Mouse (Mus musculus) frontal cortex, postnatal 36 days (tissue): ENCODE results near the gene Cdc42ep1.
A peak's percentile ranks its signal among the peaks of the same experiment; 100 is the strongest.

Source experiments
- DNase-seq, 2 experiments: peaks; one replicate each; pipeline ENCODE4 v3.0.0; 2022; ENCODE audit warnings: low spot score in 2 of 2

Gene Cdc42ep1

DNA sequence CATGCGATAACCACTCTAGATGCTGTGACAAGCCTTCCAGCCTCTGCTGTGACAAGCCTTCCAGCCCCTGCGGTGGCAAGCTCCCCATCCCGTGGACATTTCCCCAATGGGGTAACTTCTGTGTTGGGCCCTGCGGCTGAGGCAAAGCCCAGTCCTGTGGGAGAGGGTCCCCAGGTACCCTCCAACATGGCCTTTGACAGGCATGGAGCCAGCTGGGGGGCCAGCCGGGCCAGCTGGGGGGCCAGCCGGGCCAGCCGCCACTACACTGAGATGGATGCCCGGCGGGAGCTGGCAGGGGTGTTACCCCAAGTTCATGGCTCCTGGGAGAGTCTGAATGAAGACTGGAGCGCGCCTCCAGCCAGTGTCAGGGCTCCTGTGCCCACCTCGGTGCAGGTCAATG, 7.1 kb downstream of the Cdc42ep1 start:
- DNase-seq = no peak

DNA sequence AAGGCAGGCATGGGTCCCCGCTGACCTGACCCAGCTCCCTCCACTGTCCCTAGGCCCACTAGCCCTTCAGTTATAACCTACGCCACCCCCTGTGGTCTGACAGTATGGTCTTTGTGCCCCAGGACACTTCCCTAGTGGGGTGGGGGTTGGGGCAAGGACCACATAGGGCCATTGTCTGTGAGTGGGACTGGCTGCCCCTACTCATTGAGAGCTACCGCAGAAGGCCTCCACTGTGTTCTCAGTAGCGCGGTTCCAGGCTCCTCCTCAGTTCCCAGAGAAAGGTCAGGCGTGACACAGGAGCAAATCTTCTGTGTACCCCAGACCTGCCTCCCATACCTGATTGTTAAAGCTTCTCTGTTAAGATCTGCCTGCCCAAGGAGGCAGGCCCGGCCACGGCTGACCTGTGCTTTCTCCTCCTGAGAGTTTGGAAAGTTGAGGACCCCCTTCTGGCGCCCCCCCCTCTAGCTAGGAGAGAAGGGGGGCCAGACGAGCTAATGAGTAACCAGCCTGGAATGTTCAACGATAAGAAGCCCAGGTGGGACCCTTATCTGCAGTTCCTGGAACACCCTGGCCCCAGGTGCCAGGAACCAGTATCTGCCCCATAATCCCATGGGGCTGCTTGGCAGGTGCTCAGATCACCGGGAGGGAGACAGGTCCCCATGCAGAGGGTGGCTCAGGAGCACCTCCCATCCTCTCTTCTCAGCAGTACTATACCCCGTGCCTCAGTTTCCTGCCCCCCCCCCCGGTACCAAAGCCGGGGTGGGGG, 7.8 kb downstream of the Cdc42ep1 start:
- no peak for DNase-seq

DNA sequence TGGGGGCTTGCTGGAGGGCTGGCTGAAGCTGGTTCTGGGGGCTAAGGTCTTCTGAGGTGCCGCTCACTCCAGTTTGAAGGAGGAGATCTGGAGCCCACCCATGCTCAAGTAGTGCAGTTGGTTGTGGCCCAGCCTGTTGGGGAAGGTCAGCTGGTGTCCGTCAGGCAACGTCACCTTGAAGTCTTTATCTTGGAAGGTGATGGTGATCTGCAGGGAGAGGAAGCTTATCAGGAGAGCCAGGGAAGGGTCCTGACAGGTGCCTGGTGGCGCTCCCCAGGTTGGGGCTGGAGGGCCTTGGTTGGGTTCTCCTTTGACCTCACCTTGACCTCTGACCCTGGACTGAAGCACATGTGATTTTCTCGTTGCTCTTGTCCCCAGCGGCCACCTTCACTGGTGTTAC, 8.5 kb downstream of the Cdc42ep1 start:
- no peak for DNase-seq

DNA sequence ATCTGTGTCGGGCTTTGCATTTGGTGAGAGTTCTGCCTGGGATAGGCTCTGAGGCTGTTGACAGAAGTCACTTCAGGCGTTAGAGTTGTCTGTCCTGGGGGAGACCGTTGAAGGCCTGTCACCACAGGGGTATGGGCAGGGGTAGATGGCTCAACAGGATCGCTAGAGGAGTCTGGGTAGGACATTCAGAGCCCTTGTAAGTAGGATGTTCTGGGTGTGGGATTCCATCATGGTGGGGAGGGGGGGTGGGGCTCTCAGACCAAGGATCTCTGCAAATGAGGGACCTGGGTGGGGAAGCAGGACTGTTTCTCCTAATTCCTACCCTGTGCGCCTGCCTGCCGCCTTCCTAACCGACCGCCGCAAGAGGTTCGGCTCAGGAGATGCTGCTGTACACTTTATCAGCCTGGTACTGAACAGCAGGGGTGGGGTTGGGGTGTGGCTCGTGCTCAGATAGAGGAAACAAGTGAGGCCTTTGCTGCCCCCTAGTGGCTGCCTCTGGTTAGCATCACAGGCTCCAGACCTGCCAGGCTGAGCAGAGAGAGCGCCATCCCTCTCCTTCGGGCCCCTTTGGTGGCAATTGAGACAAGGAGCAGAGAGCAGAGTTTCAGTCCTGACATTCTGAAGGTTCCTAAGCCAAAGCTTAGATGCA, 9.2 kb downstream of the Cdc42ep1 start:
- DNase-seq = peak; percentile 90 to 92

DNA sequence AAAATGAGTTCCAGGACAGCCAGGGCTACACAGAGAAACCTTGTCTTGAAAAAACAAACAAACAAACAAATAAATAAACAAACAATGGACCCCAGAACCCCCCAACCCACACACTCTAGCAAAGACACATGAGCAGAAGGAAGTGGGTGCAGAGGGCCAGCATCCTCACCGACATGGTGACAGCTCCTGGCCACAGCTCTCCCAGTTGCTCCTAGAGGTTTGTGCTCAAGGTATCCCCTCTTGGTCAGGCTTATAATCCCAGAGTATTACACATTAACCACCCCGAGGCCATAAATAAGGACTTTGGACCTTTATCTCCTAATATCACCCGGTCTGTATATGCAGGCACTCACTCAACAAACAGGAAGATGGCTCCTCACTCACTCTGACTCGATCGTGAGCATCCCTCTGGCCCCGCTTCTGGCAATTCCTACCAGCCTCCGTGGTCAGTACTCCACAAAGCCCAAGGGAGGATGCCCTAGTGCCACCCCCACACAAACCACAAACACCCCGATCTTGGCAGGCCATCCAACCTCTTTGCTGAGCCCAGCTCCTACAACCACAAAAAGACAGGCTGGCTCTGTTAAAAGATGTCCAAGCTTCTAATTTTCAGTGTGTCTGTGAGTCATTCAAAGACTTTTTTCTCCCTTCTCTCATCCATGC, 13.0 kb downstream of the Cdc42ep1 start, which contains the start of gene Lgals2:
Gene Lgals2 (minus strand): TSS at position 227 of the 663 bp plus-strand sequence.
- no peak for DNase-seq

DNA sequence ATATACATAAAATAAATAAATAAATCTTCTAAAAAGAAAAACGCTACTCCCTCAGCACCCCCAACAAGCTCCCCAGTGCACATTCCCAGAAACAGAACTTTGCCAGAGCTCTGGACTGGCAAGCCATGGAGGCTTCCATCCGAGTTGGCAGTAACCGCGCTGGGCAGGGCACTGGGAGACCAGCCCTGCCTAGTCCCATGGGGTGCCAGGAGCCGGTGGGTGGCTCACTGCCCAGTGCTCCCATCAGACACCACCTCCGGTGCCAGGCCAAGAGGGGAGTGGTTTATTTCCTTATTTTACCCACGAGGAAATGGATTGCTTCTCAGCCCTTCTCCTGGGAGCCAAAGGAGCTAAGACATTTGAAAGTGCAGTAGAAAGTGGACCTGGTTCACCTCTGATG, 14.6 kb downstream of the Cdc42ep1 start:
- DNase-seq = no peak

DNA sequence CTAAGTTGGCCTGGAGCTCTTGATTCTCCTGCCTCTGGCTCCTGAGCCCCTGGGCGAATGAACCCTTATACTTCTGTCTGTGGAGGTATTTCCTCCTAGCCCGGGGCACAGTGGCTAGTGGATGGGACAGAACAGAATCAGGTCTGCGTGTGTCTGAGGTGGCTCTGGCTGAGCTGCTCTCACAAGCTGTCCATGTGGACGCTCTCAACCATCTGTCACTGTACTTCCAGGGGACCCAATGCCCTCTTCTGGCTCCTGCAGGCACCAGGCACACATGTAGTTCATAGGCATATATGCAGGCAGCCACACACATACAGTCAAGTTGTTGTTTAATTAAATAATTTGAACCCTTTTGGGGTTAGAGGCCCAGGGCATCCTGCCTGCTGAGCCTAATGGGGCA, 16.9 kb downstream of the Cdc42ep1 start:
- no peak for DNase-seq

DNA sequence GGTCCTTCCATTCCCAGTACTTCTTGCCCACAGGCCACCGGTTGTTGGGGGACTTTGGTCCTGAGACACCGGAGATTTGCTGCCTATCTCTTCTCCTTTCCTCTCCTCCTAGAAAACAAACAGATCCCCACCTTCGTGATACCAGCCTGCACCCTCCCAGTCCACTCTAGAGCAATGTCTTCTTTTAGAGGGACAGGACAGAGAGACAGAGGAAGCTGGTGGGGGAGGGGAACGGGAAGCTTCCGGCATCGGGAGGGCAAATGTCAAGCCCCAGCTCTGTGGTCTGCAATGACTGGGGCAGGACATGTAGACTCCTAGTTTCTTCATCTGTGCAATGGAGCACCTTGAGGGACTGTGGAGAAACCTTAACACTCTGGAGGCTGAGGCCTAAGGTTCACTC, 17.3 kb downstream of the Cdc42ep1 start:
- no peak for DNase-seq

DNA sequence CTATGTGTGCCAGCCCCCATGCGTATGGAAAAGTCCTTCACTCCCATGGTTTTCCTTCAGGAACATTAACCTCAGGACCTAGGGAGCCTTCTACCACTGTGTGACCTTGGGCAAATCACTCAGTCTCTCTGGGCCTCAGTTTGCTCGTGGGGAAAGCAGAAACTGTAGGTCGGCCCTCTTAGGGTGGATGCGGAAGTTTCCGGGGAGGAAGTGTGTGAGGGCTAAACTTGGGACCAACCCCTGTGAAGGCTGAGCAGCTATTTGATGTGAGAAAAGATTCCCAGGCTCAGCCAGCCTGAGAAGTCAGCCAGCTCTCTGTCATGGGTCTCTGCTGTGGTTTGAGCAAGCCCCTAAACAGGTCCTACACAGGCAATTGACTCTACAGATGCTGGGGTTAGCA, 19.9 kb downstream of the Cdc42ep1 start:
- DNase-seq = no peak

DNA sequence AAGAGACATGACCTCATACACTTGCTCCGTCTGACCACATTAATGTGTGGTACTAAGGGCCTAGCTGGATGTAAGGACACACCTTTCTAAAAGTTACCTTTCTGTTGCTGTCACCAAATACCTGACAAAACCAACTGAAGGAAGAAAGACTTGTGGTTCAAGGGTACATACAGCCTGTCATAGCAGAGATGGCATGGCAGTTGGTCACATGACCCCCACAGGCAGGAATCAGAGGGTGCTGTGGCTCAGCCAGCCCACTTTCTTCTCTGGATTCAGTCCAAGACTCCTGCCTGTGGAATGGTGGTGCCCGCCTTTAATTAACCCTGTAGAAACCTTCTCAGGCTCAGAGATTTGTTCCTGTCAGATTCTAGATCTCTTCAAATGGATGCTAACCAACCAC, 20.7 kb downstream of the Cdc42ep1 start:
- no peak for DNase-seq

DNA sequence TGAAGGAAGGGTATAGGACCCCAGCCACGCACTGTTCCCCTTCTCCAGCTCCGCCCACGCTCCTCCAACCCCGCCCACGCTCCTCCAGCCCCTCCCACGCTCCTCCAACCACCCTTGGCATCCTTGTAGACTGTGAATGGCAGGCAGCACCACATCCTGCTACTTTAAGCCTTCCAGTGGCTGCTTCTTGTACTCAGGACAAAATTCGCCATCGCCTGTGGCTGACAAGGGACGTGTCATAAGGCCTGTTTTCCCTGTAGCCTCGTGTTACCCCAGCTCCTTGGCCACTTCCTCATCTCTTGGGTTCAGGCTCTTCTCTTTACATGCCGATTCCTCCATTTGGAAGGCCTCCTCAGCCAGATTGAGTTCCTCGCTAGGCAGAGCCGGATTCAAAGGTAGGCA, 21.4 kb downstream of the Cdc42ep1 start:
- no peak for DNase-seq

DNA sequence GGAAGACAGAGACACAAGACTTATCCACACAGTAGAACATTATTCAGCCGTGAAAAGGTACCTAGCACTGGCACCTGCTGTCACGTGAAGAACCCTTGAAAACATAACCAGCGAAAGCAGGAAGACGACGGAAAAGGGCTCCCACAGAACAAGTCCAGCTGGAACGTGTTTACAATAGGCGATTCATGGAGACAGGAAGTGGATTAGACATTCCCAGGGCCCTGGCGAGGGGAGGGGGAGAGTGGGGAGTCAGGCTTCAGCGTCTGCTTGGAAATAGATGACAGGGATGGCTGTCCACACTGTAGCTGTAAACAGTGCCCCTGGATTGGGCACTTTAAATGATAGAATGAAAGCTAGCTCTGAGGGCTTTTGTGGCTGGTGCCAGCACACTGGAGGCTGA, 26.0 kb downstream of the Cdc42ep1 start:
- no peak for DNase-seq

DNA sequence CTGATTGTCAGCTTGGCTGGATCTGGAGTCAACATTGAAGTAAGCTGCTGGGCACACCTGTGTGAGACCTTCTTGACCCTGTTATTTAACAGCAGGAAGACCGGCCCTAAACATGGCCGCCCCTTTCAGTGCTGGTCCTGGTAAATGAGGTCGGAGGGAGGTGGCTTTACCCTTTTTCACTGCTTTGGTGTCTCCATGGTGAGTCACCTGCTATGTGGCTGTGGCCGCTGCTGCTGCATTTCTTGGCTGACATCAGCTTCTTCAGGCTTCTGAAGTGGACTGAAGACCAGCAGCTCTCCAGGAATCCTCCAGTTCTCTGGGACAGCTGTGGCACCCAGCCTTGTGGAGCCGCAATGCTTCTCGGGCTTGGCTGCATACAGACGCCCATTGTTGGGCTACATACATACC, 26.4 kb downstream of the Cdc42ep1 start:
- no peak for DNase-seq

DNA sequence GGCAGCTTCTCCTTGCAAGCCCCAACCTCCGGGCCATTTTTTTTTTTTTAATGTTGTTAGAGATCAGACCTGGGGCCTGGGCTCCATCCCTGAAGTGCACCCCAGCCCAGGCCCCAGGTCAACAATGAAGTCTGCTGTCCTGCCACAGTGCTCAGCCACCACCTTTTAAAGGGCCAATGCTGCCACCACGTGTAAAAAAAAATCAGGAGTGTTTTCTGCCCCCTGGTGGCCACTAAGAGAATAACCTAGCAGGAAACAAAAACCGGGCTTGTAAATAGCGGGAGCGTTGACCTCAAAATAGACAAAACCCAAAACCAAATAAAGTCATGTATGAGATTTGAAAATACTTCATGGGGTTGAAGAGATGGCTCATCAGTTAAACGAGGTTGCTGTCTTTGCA, 27.4 kb downstream of the Cdc42ep1 start:
- DNase-seq = peak in 1 of 2 experiments; percentile 40

DNA sequence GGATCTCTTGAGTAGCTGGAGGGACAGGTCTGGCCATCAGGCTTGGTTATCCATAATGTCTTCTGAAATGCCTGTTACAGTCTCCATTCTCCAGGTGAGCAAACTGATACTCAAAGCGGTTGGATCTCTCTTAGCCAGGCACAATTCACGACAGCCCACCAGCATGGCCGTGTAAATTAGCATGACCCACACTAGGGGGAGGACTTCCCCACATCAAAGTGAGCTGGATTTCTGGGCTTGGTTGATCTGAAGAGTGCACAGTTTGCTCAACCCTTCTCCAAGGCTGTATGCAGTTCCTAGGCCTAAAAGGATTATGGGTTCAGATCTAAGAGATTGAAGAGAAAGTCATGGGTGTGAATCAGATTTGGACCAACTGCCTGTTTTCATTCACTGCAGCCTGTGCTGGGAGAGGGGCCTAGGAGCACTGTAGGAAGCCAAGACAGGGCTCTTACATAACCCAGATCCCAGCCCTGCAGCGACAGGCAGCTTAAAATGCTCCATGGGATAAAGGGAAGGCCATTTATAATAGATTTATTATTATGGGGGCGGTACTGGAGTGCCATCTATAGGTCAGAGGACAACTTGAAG, 29.7 kb downstream of the Cdc42ep1 start:
- DNase-seq = no peak

DNA sequence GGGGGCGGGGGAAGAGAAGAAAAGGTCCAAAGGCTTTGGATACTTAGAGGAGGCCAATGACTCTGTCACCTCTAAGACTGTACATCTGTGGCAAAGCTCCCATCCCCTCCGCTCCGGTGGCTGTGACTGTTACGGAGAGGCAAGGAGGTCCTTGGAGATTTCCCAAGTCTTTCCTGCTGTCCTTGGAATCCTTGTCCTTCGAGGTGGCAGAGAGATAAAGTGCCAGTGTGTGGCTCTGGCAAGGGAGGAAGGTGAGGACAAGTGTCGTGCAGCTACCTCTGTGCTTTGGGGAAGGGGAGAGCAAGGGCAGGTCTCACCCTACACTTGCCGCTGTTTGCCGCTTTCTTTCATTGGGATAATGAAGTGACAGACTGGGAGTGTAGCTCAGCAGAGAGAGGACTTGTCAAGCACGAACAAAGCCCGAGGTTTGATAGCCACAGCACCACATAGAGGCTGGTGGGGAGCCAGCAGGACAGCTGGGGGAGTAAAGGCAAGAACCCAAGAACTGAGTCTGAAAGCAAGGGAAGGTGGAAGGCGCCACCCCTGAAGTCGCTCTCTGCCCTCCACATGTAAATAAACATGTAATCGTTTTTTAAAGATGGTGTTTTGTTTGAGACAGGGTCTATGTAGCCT, 31.5 kb downstream of the Cdc42ep1 start:
- no peak for DNase-seq

DNA sequence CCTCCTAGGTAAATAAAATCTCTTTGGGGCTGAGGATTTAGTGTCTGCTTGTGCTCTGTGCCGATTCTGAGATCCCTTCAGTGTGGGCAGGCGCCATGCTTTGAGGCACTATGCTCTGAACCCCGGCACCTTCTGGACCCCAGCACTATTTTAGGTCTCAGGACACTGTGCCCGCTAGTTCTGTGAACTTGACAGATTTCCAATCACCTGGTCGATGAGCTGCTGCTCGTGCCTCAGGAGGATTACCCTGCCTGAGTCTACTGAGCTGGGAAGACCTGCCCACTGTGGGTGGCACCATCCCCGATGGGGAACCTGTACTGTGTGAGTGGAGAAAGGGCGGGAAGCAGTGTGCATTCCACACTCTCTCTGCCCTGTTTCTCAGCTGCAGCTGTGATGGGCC, 32.6 kb downstream of the Cdc42ep1 start:
- DNase-seq = no peak

DNA sequence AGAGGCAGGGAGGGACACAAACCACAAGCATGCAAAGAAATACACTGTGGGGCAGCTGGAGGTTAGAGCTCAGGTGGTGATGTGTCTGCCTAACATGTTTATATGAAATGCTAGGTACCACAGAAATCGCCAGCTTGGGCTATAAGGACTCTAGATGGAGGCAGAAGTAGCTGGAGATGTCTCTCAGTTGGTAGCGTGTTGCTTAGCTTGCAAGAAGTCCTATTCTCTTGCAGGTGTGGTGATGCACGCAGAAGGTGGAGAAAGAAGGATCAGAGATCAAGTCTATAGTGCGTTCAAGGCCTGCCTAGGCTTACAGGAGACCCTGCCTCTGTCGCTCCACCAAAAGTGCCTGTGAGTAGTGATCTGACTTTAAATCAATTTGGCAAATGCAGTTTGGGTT, 33.1 kb downstream of the Cdc42ep1 start:
- no peak for DNase-seq

DNA sequence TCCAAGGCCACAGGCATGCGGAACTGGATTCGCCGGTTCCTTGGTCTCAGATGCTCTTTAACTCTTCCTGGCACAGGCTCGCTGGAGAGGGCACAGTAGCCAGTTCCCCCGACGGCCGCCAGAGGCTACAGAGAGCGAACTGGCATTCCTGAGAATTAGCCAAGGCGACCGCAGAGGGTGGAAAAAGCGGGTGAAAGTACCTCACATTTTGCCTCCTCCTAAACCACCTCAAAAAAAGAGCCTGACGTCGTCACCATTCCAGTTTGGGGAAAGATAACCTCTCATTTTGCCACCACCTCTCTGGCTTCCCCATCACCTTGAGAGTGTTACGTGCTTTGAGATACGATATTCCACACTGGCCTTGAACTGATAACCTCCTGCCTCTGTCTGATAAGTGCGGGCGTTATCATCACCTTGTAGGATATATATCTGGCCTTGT, 33.9 kb downstream of the Cdc42ep1 start:
- peak; percentile 69 to 80 for DNase-seq

DNA sequence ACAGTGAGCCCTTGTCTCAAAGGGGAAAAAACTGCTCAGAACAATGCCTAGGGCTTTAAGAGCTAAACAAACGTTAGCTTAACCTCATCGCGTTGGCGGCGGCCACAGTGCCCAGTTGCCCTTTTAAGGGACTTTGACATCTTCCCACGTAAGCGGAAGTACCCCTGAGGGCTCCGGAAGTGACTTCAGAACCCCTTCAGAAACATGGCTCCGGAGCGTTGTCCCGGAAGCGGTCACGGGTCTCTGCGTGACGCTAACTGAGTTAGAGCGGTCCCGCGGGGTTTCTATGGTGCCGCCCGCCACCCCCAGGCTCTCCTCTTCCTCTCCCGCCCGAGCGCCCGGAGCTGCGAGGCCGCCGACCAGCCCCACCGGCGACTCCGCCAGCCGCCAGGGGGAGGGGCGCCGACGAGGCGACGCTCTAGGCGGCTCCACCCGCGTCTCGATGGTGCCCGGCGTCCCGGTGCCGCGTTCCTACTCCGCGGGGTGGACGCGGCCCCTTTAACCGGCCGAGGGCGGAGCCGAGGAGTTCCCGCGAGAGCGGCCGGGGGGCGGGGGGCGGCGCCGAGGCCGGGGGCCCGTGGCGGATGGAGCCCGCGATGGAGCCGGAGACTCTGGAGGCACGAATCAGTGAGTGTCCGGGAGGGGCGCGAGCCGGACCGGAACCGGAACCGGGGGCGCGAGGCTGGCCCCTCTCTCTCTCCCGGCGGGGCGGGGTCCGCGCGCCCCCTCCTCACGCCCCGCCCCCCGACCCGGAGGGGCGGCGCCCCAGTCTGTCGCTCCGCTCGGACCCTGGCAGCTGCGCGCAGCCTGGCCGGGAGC, 34.8 kb downstream of the Cdc42ep1 start, which contains the start of gene Gga1:
Gene Gga1 (plus strand): TSS at position 200 of the 819 bp plus-strand sequence.
- DNase-seq = peak; percentile 95 to 98

DNA sequence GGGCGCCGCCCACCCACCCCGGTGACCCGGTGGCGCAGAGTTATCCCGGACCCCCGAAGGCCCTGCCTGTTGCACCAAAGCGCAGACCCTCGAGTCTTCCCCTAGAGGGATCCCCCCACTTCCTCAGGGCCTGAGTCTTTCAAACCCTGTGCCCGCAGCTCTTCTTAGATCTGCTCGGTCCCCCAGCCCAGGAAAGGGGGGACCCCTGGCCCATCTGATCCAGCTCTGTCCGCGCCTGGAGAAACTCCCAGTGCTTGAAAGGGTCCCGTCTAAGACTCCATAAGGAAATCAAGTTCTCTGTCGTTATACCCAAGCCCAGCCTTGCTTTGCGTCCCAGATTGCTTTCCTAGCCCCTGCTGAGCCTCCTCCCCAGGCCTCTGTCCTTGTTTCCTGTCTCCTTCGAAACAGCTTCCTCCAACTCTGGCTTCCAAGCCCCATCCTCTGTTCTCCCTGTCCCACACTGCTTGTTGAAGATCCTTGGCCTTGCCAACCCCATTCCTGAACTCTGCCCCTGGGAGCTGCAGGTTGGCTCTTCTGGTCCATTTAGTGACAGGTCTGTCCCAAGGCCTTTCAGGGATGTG, 35.5 kb downstream of the Cdc42ep1 start:
- DNase-seq = peak in 1 of 2 experiments; percentile 17
